Mouse (Mus musculus) lung, postnatal 36 days (tissue): ENCODE results near the gene Fam25c.

Experiments
- DNase-seq: peaks from one replicate; pipeline ENCODE4 v3.0.0; 2022; ENCODE audit warnings: mixed read lengths

Gene Fam25c

GRCm38 (mm10) chr14:34363490-34364253 lies 8.4 kb upstream of the Fam25c start:
- DNase-seq, result peak; percentile 89

GRCm38 (mm10) chr14:34362726-34363445 lies 7.7 kb upstream of the Fam25c start:
- DNase-seq, result peak; percentile 87

GRCm38 (mm10) chr14:34362135-34362534 lies 6.9 kb upstream of the Fam25c start:
- no peak for DNase-seq

GRCm38 (mm10) chr14:34360251-34360650 lies 5.0 kb upstream of the Fam25c start:
- DNase-seq, result no peak

- no peak for DNase-seq
Observed at GRCm38 (mm10) chr14:34359676-34360244, 4.5 kb upstream of the Fam25c start.

GRCm38 (mm10) chr14:34357671-34358455 lies 2.6 kb upstream of the Fam25c start:
- peak; percentile 26 for DNase-seq

- no peak for DNase-seq
Observed at GRCm38 (mm10) chr14:34354456-34354855, 777 bp downstream of the Fam25c start.

- peak; percentile 72 for DNase-seq
Observed at GRCm38 (mm10) chr14:34353326-34353725, 1.9 kb downstream of the Fam25c start.

- no peak for DNase-seq
Observed at GRCm38 (mm10) chr14:34352523-34352922, 2.7 kb downstream of the Fam25c start.

GRCm38 (mm10) chr14:34351660-34352059 lies 3.6 kb downstream of the Fam25c start:
- DNase-seq, result no peak

- DNase-seq, result peak; percentile 84
Observed at GRCm38 (mm10) chr14:34349007-34349406, 6.2 kb downstream of the Fam25c start.

GRCm38 (mm10) chr14:34348301-34348700 lies 6.9 kb downstream of the Fam25c start:
- no peak for DNase-seq

GRCm38 (mm10) chr14:34347084-34347483 lies 8.1 kb downstream of the Fam25c start:
- DNase-seq, result no peak

GRCm38 (mm10) chr14:34345771-34346566 lies 9.3 kb downstream of the Fam25c start:
- DNase-seq, result peak; percentile 59

- DNase-seq, result no peak
Observed at GRCm38 (mm10) chr14:34344361-34344760, 10.9 kb downstream of the Fam25c start.

- DNase-seq, result no peak
Observed at GRCm38 (mm10) chr14:34343078-34343477, 12.2 kb downstream of the Fam25c start.

GRCm38 (mm10) chr14:34341993-34342392 lies 13.2 kb downstream of the Fam25c start:
- no peak for DNase-seq

- no peak for DNase-seq
Observed at GRCm38 (mm10) chr14:34339446-34339845, 15.8 kb downstream of the Fam25c start.

GRCm38 (mm10) chr14:34332476-34332875 lies 22.8 kb downstream of the Fam25c start:
- no peak for DNase-seq

- DNase-seq, result no peak
Observed at GRCm38 (mm10) chr14:34331886-34332285, 23.3 kb downstream of the Fam25c start.

GRCm38 (mm10) chr14:34330657-34331158 lies 24.5 kb downstream of the Fam25c start:
- DNase-seq, result no peak

GRCm38 (mm10) chr14:34327618-34328017 lies 27.6 kb downstream of the Fam25c start:
- no peak for DNase-seq
